Mouse (Mus musculus) heart, embryonic 14.5 days (tissue): ENCODE data around the gene Chd2. TPM values are rescaled to one million over a fixed set of nuclear protein-coding genes. Genes with fewer than 3 reads are reported as not detected.
"Not testable (repeated sequence)": the region's sequence is repeated elsewhere in the genome, so short reads cannot be mapped to it uniquely, and the experiment has no call there.

Experiments
- ATAC-seq: fragments of 200-750 bp; cut with Nextera tagmentation; 2 replicates; pipeline ENCODE4 v1.8.0; 2017; ENCODE audit warnings: low read depth, moderate TSS enrichment; ENCODE audit not compliant: insufficient number of reproducible peaks, insufficient read depth, low FRiP score
- H3K27ac ChIP-seq, 2 experiments: fragments of 200-500 bp in 1 of 2; fragments of 300-500 bp in 1 of 2; sonication (generic) in 1 of 2; replicated peaks in 1 of 2; 2 replicates each; pipeline ENCODE4 v1.5.1; 2012 to 2014; ENCODE audit warnings: low read depth in 2 of 2, low read length in 2 of 2, control low read depth in 1 of 2, mild to moderate bottlenecking in 1 of 2, mixed read lengths in 1 of 2; ENCODE audit not compliant: control insufficient read depth in 1 of 2, insufficient read depth in 1 of 2
- H3K27me3 ChIP-seq: fragments of 300-500 bp; sonication (generic); 2 replicates; pipeline ENCODE4 v1.6.1; 2014; ENCODE audit warnings: mild to moderate bottlenecking, low read length, control low read depth; ENCODE audit not compliant: control insufficient read depth, insufficient read depth
- H3K36me3 ChIP-seq: fragments of 300-500 bp; sonication (generic); 2 replicates; pipeline ENCODE4 v1.6.1; 2014; ENCODE audit warnings: mild to moderate bottlenecking, control low read depth, low read length, mixed read lengths; ENCODE audit not compliant: control insufficient read depth, insufficient read depth
- H3K4me1 ChIP-seq, 2 experiments: fragments of 200-500 bp in 1 of 2; fragments of 300-500 bp in 1 of 2; sonication (generic) in 1 of 2; 2 replicates each; pipeline ENCODE4 v1.6.1; 2012 to 2014; ENCODE audit warnings: low read length in 2 of 2, control low read depth in 1 of 2, mixed read lengths in 1 of 2; ENCODE audit not compliant: control insufficient read depth in 2 of 2, insufficient read depth in 2 of 2
- H3K4me2 ChIP-seq: fragments of 300-500 bp; sonication (generic); 2 replicates; pipeline ENCODE4 v1.6.1; 2014; ENCODE audit warnings: mild to moderate bottlenecking, low read length
- H3K4me3 ChIP-seq, 2 experiments: fragments of 200-500 bp in 1 of 2; fragments of 300-500 bp in 1 of 2; sonication (generic) in 1 of 2; 2 replicates each; pipeline ENCODE4 v1.5.1; 2012 to 2014; ENCODE audit warnings: low read length in 2 of 2, mild to moderate bottlenecking in 2 of 2, control low read depth in 1 of 2, low read depth in 1 of 2, moderate library complexity in 1 of 2; ENCODE audit not compliant: control insufficient read depth in 1 of 2, insufficient read depth in 1 of 2
- H3K9ac ChIP-seq: fragments of 300-500 bp; sonication (generic); 2 replicates; pipeline ENCODE4 v1.6.1; 2014; ENCODE audit warnings: mild to moderate bottlenecking, low read length
- H3K9me3 ChIP-seq: fragments of 300-500 bp; sonication (generic); 2 replicates; pipeline ENCODE4 v1.6.1; 2016; ENCODE audit warnings: low read length, control low read depth; ENCODE audit not compliant: control insufficient read depth
- WGBS: fragments of 180-500 bp; shearing (Covaris S2); extraction: QIAGEN DNeasy Blood & Tissue Kit; methylation state at CpG from one replicate; pipeline ENCODE4 v1.1.7; 2014; 5-methylcytosine and 5-hydroxymethylcytosine counted together
- polyA plus RNA-seq: library from polyadenylated mRNA; unstranded; fragments of >200 nt; fragmentation: Nextera tagmentation; extraction: Ambion mirVana; gene quantifications from 2 replicates; pipeline ENCODE4 v1.2.1, GENCODE M21; 2014

The Chd2 gene
- polyA plus RNA-seq, 1 experiment from 2014 or later, result 46.9 TPM

DNA sequence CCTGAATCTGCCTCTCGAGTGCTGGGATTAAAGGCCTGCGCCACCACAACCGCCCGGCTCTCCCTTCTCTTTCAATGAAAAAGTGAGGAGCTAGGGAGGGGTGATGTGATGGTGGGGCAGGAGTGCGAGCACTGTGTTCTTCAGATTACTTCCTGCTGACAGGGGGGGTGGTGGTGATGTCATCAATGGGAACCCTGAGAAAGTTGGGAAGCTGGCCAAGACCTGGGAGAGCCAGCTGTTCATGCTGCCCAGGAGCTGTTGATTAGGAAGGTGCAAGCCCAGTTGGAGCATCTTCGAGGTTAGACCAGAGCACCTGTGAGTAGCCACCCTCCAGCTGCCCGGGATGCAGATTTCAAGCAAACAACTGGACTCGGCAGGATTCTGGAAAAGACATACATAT is 33.6 kb upstream of the Chd2 start:
- Histone ChIP-seq H3K36me3 (no peaks in the 10 kb centered on the region), H3K27ac (peak overlapping the region in 1 of 2 experiments; percentile 28; a peak in 1 of 4 replicates), H3K27me3 (no peaks in the 10 kb centered on the region), H3K9me3 (no peaks in the 10 kb centered on the region), H3K4me1 (peaks cover 15 to 38% of the 10 kb centered on the region in 2 experiments), H3K4me3 (no peak overlapping the region), H3K9ac (no peak overlapping the region), H3K4me2 (no peak overlapping the region)
- ATAC-seq, result no peak
- 47% methylated on average over 8 of the region's 8 CpGs for WGBS

DNA sequence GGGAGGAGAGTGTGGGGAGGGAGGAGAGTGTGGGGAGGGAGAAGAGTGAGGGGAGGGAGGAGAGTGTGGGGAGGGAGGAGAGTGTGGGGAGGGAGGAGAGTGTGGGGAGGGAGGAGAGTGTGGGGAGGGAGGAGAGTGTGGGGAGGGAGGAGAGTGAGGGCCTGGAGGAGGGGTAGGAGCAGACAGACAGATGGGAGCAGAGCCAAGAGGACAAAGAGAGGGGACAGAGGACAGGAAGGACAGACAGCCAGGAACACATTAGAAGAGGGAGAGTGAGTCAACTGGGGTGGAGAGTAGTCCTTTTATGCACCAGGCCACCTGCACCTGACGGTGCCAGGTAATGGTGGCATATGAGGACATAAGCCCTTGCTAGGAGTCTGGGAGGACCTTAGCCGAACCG is 33.0 kb upstream of the Chd2 start:
- not testable (repeated sequence) for H3K36me3 ChIP-seq, ATAC-seq, H3K9me3 ChIP-seq, H3K27me3 ChIP-seq, H3K4me2 ChIP-seq, H3K9ac ChIP-seq, H3K4me3 ChIP-seq
- WGBS, result 66% methylated on average over 3 of the region's 3 CpGs
- Histone ChIP-seq H3K4me1 (peaks cover 13 to 35% of the 10 kb centered on the region in 2 experiments), H3K27ac (peak overlapping the region in 1 of 2 experiments; percentile 28; a peak in 1 of 4 replicates)

DNA sequence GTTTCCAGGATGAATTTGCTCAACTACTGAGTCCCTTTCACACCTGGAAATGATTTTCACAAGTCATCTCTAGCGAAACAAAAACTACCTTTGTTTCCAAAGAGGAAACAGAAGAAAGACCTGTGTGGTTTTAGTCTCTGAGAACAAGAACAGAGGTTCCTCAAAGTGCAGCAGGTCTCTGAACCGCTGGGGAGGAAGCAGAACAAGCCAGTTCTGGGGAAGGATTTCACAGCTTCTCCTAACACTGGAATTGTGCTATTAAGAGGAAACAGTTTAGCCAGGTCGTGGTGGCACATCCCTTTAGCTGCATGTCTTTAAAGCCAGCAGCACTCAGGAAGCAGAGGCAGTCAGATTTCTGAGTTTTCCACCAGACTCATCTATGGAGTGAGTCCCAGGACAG is 30.9 kb upstream of the Chd2 start:
- Histone ChIP-seq H3K4me3 (no peak overlapping the region), H3K27ac (no peak overlapping the region), H3K4me1 (peaks cover 14 to 30% of the 10 kb centered on the region in 2 experiments), H3K36me3 (no peaks in the 10 kb centered on the region), H3K4me2 (no peak overlapping the region), H3K27me3 (no peaks in the 10 kb centered on the region), H3K9me3 (no peaks in the 10 kb centered on the region), H3K9ac (no peak overlapping the region)
- ATAC-seq, result no peak
- WGBS, result 63% methylated on average over 3 of the region's 3 CpGs

DNA sequence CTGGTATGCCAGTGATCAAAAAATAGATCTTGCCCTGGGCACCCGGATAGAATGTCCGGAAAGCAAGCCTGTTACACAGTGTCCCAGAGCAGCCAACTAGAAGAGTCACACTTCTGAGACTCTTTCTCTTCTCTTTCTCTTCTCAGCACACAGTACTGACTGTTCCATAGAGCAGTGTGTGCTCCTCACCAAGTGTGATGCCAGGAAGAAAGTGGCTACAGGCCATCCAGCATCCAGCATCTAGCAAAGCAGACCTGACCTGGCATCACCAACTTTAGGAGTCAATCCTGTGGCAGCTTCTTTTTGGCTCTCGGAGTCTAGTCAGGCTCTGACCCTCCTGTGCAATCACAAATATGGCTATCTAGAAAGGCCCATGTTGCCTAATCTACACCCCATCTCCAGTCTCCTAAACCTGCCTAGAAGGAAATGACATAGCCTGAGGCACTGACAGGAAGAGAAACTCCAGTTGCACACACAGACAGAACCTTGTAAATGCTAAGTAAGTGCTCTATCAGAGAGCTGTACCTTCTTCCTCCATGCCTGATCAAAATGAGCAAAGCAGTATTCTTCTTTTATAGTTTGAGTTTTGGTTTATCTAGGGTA is 27.3 kb upstream of the Chd2 start:
- no peak for ATAC-seq
- WGBS, result 71% methylated on average over 3 of the region's 3 CpGs

DNA sequence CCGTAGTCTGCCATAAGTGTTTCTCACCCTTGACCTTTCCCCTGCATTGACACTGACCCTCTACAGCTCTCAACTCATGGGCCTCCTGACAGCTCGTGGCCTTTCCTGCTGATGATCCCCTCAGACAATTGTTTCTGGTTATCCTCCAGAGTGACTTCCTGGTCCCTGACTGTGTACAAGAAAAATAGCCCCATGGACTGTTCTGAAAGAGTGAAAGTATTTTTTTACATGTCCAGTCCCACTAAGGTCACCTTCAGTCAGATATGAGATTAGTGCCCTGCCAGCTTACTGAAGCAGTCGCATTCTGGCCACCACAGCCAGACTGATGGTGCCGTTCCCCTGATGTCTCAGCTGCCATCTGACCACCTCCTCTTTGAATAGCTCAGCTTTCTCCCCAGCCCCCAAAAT is 26.1 kb upstream of the Chd2 start:
- no peaks in the 10 kb centered on the region for H3K36me3 ChIP-seq
- H3K4me3 ChIP-seq, result no peak overlapping the region
- 18% methylated on average over 4 of the region's 4 CpGs for WGBS
- no peak for ATAC-seq
- H3K4me2 ChIP-seq, result peak overlapping the region; percentile 1; the same call in 1 of the 2 replicates
- H3K4me1 ChIP-seq, result peaks cover 10 to 19% of the 10 kb centered on the region in 2 experiments
- no peaks in the 10 kb centered on the region for H3K27me3 ChIP-seq
- no peak overlapping the region; the same call in 1 of the 2 replicates for H3K9ac ChIP-seq
- peak overlapping the region; percentile 60 to 63; a peak in 3 of 4 replicates for H3K27ac ChIP-seq
- no peaks in the 10 kb centered on the region for H3K9me3 ChIP-seq

More for the DNA sequence above, 27.3 kb upstream of the Chd2 start:
- peaks cover 10 to 22% of the 10 kb centered on the region in 2 experiments for H3K4me1 ChIP-seq
- no peaks in the 10 kb centered on the region for H3K9me3 ChIP-seq
- H3K36me3 ChIP-seq, result no peaks in the 10 kb centered on the region
- H3K4me2 ChIP-seq, result no peak overlapping the region
- no peak overlapping the region for H3K4me3 ChIP-seq
- no peak overlapping the region for H3K27ac ChIP-seq
- H3K9ac ChIP-seq, result no peak overlapping the region
- H3K27me3 ChIP-seq, result no peaks in the 10 kb centered on the region

DNA sequence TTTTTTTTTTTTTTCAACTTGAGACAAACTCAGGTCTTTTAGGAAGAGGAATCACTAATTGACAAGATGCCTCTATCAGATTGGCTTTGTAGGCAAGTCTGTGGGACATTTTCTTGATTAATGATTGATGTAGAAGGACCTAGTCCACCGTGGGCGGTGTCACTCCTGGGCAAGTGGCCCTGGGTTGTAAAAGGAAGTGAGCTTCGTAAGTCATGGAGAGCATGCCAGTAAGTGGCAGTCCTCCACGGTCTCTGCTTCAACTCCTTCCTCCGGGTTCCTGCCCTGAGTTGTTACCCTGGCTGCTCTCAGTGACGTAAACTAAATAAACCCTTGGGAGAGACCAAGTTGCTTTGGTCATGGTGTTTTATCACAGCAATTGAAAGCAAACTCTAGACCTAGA is 22.5 kb upstream of the Chd2 start:
- H3K9me3 ChIP-seq, result no peaks in the 10 kb centered on the region
- no peaks in the 10 kb centered on the region for H3K27me3 ChIP-seq
- WGBS, result 85% methylated on average over 6 of the region's 6 CpGs
- H3K4me1 ChIP-seq, result peaks cover 18 to 32% of the 10 kb centered on the region in 2 experiments
- no peak overlapping the region for H3K9ac ChIP-seq
- H3K27ac ChIP-seq, result no peak overlapping the region
- H3K36me3 ChIP-seq, result no peaks in the 10 kb centered on the region
- no peak overlapping the region for H3K4me2 ChIP-seq
- H3K4me3 ChIP-seq, result no peak overlapping the region
- ATAC-seq, result no peak

DNA sequence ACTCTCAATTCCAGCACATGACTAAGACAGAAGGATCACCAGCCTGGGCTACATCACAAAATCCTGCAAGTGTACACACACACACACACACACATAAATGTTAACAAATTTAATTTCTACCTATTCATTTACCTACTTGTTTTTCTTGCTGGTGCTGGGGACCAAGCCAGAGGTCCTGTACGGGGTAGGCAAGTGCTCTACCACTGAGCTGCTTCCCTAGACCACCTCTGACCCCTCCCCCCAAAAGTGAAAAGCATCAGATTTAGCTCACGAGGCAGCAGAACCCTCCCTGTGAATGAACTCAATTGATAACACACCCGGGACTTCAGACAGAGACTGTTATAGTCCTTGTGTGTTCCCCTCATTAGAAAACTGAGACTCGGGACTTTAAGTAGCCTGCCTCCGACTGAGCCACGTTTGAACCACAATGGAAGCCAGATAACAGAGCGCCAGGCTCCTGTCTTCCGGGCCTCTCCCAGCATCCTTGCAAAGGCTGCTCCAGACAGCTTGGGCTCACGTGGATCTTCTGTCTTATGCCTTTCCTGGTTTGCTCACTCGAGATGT is 19.9 kb upstream of the Chd2 start:
- H3K36me3 ChIP-seq, result no peaks in the 10 kb centered on the region
- 0 out of 4 replicates have a peak overlapping the region, but pooled peaks of 1 of the 2 experiments have one; percentile 21 for H3K27ac ChIP-seq
- H3K4me3 ChIP-seq, result no peak overlapping the region
- no peaks in the 10 kb centered on the region for H3K9me3 ChIP-seq
- no peaks in the 10 kb centered on the region for H3K27me3 ChIP-seq
- H3K4me2 ChIP-seq, result 0 out of 2 replicates have a peak overlapping the region, but pooled peaks have one; percentile 19
- no peak overlapping the region; the same call in 1 of the 2 replicates for H3K9ac ChIP-seq
- WGBS, result 9% methylated on average over 10 of the region's 10 CpGs
- peaks cover 9 to 13% of the 10 kb centered on the region in 2 experiments for H3K4me1 ChIP-seq
- ATAC-seq, result no peak
